Mouse (Mus musculus) CH12.LX (cell line): ENCODE data around the gene Casq1. TPM values are rescaled to one million over a fixed set of nuclear protein-coding genes. Genes with fewer than 3 reads are reported as not detected.

Experiments used
- DNase-seq: peaks from one replicate; pipeline ENCODE4 v3.0.0-alpha.2; 2013; ENCODE audit errors: extremely low read depth
- H3K27ac ChIP-seq: 2 replicates; pipeline ENCODE4 v1.5.1; 2012; ENCODE audit warnings: low read depth, mild to moderate bottlenecking, control low read depth, moderate library complexity; ENCODE audit not compliant: insufficient read depth
- H3K27me3 ChIP-seq: replicated peaks from 2 replicates; pipeline ENCODE3; 2012; ENCODE audit warnings: inconsistent platforms
- H3K36me3 ChIP-seq, 2 experiments: replicated peaks in 1 of 2; 2 replicates each; pipeline versions ENCODE3 to v1.6.1; 2012; ENCODE audit warnings: inconsistent platforms in 1 of 2, low read length in 1 of 2, mild to moderate bottlenecking in 1 of 2, mixed read lengths in 1 of 2, moderate library complexity in 1 of 2; ENCODE audit not compliant: control insufficient read depth in 1 of 2, insufficient read depth in 1 of 2
- H3K4me1 ChIP-seq, 2 experiments: 2 replicates each; pipeline ENCODE4 v1.6.1; 2012; ENCODE audit warnings: inconsistent platforms in 1 of 2, moderate library complexity in 1 of 2; ENCODE audit not compliant: insufficient read depth in 2 of 2, control insufficient read depth in 1 of 2
- H3K4me2 ChIP-seq: 2 replicates; pipeline ENCODE4 v1.6.1; 2012; ENCODE audit warnings: low read depth, mild to moderate bottlenecking, control low read depth; ENCODE audit not compliant: poor library complexity, insufficient read depth, severe bottlenecking
- H3K4me3 ChIP-seq, 3 experiments: fragments of 150-350 bp in 1 of 3; sonication (generic) in 1 of 3; replicated peaks in 1 of 3; 2 replicates each; pipeline versions ENCODE3 to v1.5.1; 2011 to 2012; ENCODE audit warnings: low read depth in 2 of 3, low read length in 2 of 3, mild to moderate bottlenecking in 2 of 3, moderate library complexity in 2 of 3, control low read depth in 1 of 3, improper control_type of control experiment in 1 of 3, inconsistent platforms in 1 of 3, mixed read lengths in 1 of 3; ENCODE audit not compliant: poor library complexity in 1 of 3
- H3K79me2 ChIP-seq: replicated peaks from 2 replicates; pipeline ENCODE4 v1.6.1; 2012; ENCODE audit warnings: mild to moderate bottlenecking, moderate library complexity; ENCODE audit not compliant: control insufficient read depth, poor library complexity, insufficient read depth, severe bottlenecking; ENCODE audit errors: extremely low read depth
- H3K9ac ChIP-seq: 2 replicates; pipeline ENCODE4 v1.6.1; 2012; ENCODE audit warnings: low read depth, mild to moderate bottlenecking, control low read depth, moderate library complexity; ENCODE audit not compliant: insufficient read depth
- H3K9me3 ChIP-seq: replicated peaks from 2 replicates; pipeline ENCODE3; 2012; ENCODE audit warnings: low read length, inconsistent platforms, mixed read lengths
- BHLHE40 ChIP-seq: IDR thresholded peaks from 2 replicates; pipeline ENCODE4 v1.6.1; 2011; ENCODE audit warnings: mild to moderate bottlenecking, low read depth, low read length, improper control_type of control experiment
- CHD1 ChIP-seq: IDR thresholded peaks from 2 replicates; pipeline ENCODE4 v1.6.1; 2012; ENCODE audit warnings: low read depth, low read length, improper control_type of control experiment, inconsistent platforms
- E2F4 ChIP-seq: IDR thresholded peaks from 2 replicates; pipeline ENCODE4 v1.6.1; 2011; ENCODE audit warnings: low read depth, low read length, improper control_type of control experiment; ENCODE audit not compliant: insufficient replicate concordance
- ELF1 ChIP-seq: IDR thresholded peaks from 2 replicates; pipeline ENCODE4 v1.6.1; 2014; ENCODE audit warnings: low read depth, mild to moderate bottlenecking, inconsistent platforms, low read length, improper control_type of control experiment
- EP300 ChIP-seq: IDR thresholded peaks from 2 replicates; pipeline ENCODE4 v1.6.1; 2011; ENCODE audit warnings: low read length, improper control_type of control experiment
- GABPA ChIP-seq: IDR thresholded peaks from 2 replicates; pipeline ENCODE4 v1.6.1; 2012; ENCODE audit warnings: low read depth, low read length, improper control_type of control experiment, inconsistent platforms; ENCODE audit not compliant: insufficient replicate concordance
- HCFC1 ChIP-seq: IDR thresholded peaks from 2 replicates; pipeline ENCODE4 v1.6.1; 2012; ENCODE audit warnings: low read depth, mild to moderate bottlenecking, inconsistent platforms, low read length, improper control_type of control experiment
- IRF4 ChIP-seq: IDR thresholded peaks from 2 replicates; pipeline ENCODE4 v1.6.1; 2014; ENCODE audit warnings: low read depth, mild to moderate bottlenecking, inconsistent platforms, low read length, improper control_type of control experiment
- JUN ChIP-seq: IDR thresholded peaks from 2 replicates; pipeline ENCODE4 v1.6.1; 2011; ENCODE audit warnings: low read depth, mild to moderate bottlenecking, low read length, improper control_type of control experiment, moderate library complexity; ENCODE audit not compliant: insufficient read depth
- MAFK ChIP-seq: IDR thresholded peaks from 2 replicates; pipeline ENCODE4 v1.6.1; 2011; ENCODE audit warnings: low read length, improper control_type of control experiment; ENCODE audit not compliant: insufficient replicate concordance
- MAZ ChIP-seq: IDR thresholded peaks from 2 replicates; pipeline ENCODE4 v1.6.1; 2012; ENCODE audit warnings: low read depth, mild to moderate bottlenecking, inconsistent platforms, low read length, improper control_type of control experiment, moderate library complexity
- MEF2A ChIP-seq: IDR thresholded peaks from 2 replicates; pipeline ENCODE4 v1.6.1; 2014; ENCODE audit warnings: low read depth, mild to moderate bottlenecking, inconsistent platforms, low read length, improper control_type of control experiment, borderline replicate concordance
- MXI1 ChIP-seq: IDR thresholded peaks from 2 replicates; pipeline ENCODE4 v1.6.1; 2011; ENCODE audit warnings: mild to moderate bottlenecking, low read depth, low read length, improper control_type of control experiment
- MYC ChIP-seq: IDR thresholded peaks from 2 replicates; pipeline ENCODE4 v1.6.1; 2011; ENCODE audit warnings: low read depth, mild to moderate bottlenecking, improper control_type of control experiment, low read length
- POLR2A ChIP-seq: IDR thresholded peaks from 2 replicates; pipeline ENCODE4 v1.6.1; 2011; ENCODE audit warnings: low read depth, mild to moderate bottlenecking, improper control_type of control experiment, low read length
- POLR2AphosphoS2 ChIP-seq: IDR thresholded peaks from 2 replicates; pipeline ENCODE4 v1.6.1; 2011; ENCODE audit warnings: low read depth, low read length, improper control_type of control experiment
- RAD21 ChIP-seq: IDR thresholded peaks from 2 replicates; pipeline ENCODE4 v1.6.1; 2011; ENCODE audit warnings: low read depth, mild to moderate bottlenecking, low read length, improper control_type of control experiment, moderate library complexity
- SIN3A ChIP-seq: IDR thresholded peaks from 2 replicates; pipeline ENCODE4 v1.6.1; 2012; ENCODE audit warnings: low read length, improper control_type of control experiment, inconsistent platforms
- SMC3 ChIP-seq: IDR thresholded peaks from 2 replicates; pipeline ENCODE4 v1.6.1; 2011; ENCODE audit warnings: low read depth, low read length, improper control_type of control experiment
- USF1 ChIP-seq: IDR thresholded peaks from 2 replicates; pipeline ENCODE4 v1.6.1; 2014; ENCODE audit warnings: low read depth, mild to moderate bottlenecking, inconsistent platforms, low read length, improper control_type of control experiment
- USF2 ChIP-seq: conservative IDR thresholded peaks from 2 replicates; pipeline ENCODE4 v1.6.1; 2011; ENCODE audit warnings: low read depth, low read length, improper control_type of control experiment
- ZC3H11A ChIP-seq: IDR thresholded peaks from 2 replicates; pipeline ENCODE4 v1.6.1; 2012; ENCODE audit warnings: low read depth, mild to moderate bottlenecking, inconsistent platforms, low read length, improper control_type of control experiment
- ZMIZ1 ChIP-seq: IDR thresholded peaks from 2 replicates; pipeline ENCODE4 v1.6.1; 2012; ENCODE audit warnings: low read depth, mild to moderate bottlenecking, inconsistent platforms, low read length, improper control_type of control experiment
- ZNF384 ChIP-seq: IDR thresholded peaks from 2 replicates; pipeline ENCODE4 v1.6.1; 2012; ENCODE audit warnings: low read depth, low read length, improper control_type of control experiment, inconsistent platforms
- dilution Hi-C: fragments of 300-500 bp; cut with MboI; formaldehyde crosslinking; loops from 2 replicates; pipeline ENCODE4 v1.14.3; 2020; ENCODE audit warnings: low sequenced_read_pairs; ENCODE audit not compliant: extremely low pct_unique_long_range_greater_than_20kb, extremely low pct_ligation_motif_present
- in situ Hi-C: fragments of 300-500 bp; cut with MboI; formaldehyde crosslinking; loops from 3 replicates; pipeline ENCODE4 v1.14.3; 2019; ENCODE audit warnings: low sequenced_read_pairs, low pct_ligation_motif_present, low pct_unique_long_range_greater_than_20kb, mixed read lengths
- polyA plus RNA-seq: library from polyadenylated mRNA; unstranded; fragments of >175 nt; gene quantifications from 2 replicates; pipeline ENCODE4 v1.2.1, GENCODE M21; 2012; ENCODE audit warnings: low read depth; ENCODE audit not compliant: insufficient read length
- total RNA-seq, 2 experiments: library from RNA; depleted of rRNA; stranded (reverse); fragments of 300-350 nt in 1 of 2; fragments of >200 nt in 1 of 2; gene quantifications; 2 replicates each; pipeline ENCODE4 v1.2.3; 2012 to 2014

The Casq1 gene
- total and polyA plus RNA-seq, 3 experiments = 0.21 to 0.96 TPM; not detected in 1

DNA sequence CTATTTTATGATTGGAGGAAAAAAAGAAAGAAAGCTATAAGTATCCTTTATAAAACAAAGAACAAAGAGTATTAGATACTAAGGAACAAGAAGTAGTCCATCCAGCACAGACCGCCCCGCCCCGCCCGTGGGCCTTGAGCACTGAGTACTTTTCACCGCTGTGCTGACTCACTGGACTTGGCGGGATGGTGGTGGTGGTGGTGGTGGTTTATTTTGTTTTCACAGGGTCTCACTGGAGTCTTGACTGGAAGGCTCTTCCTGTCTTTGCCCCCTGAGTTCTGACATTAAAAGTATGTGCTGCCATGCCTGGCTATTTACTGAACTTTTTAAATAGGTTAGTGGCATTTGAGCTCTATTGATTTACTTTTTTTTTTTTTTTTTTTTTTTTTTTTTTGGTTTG is 36.6 kb downstream of the Casq1 start:
- Histone ChIP-seq H3K36me3 (peaks cover 49 to 87% of the 10 kb centered on the region in 2 experiments), H3K4me3 (no peak overlapping the region), H3K4me2 (no peak overlapping the region), H3K4me1 (no peaks in the 10 kb centered on the region), H3K79me2 (no peaks in the 10 kb centered on the region), H3K9me3 (no peaks in the 10 kb centered on the region), H3K27ac (no peak overlapping the region), H3K9ac (no peak overlapping the region), H3K27me3 (no peaks in the 10 kb centered on the region)
- dilution Hi-C loops (no loop called here), in situ Hi-C loops (no loop called here)
- no peak for TF ChIP-seq USF1
- TF ChIP-seq HCFC1 = no peak
- no peak for TF ChIP-seq MAFK
- TF ChIP-seq GABPA = no peak
- no peak for TF ChIP-seq MYC
- TF ChIP-seq MAZ = no peak
- no peak for TF ChIP-seq BHLHE40
- TF ChIP-seq POLR2AphosphoS2 = no peak
- TF ChIP-seq CHD1 = no peak
- TF ChIP-seq MEF2A = no peak
- TF ChIP-seq ZC3H11A = no peak
- no peak for DNase-seq

DNA sequence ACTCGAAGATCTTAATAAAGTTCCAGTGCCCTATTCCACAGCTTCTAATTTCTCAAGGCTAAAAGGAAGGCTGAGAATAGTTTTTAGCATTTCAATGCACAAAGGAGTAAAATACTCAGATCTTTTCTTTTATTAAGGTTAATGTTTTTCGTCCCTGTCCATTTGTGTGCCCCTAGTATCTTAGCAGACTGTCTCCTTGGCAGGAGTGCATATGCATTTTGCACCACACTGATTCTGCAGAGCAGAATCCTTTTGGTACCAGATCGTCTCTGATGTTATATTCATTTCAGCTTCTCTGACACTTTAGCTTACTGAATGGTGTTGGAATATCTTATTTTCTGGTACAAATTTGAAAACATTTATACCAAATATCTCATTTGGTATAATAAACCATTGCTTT is 37.9 kb downstream of the Casq1 start:
- no peaks in the 10 kb centered on the region for H3K4me1 ChIP-seq
- in situ Hi-C loops = no loop called here
- no peak overlapping the region for H3K27ac ChIP-seq
- TF ChIP-seq E2F4 (no peak), ZMIZ1 (no peak), IRF4 (no peak), ZNF384 (no peak), JUN (no peak), CHD1 (no peak), USF1 (no peak), MXI1 (no peak), RAD21 (no peak), POLR2A (no peak), ELF1 (no peak), SIN3A (no peak), SMC3 (no peak), USF2 (no peak), EP300 (no peak), HCFC1 (no peak), MYC (no peak), ZC3H11A (no peak)
- dilution Hi-C loops = no loop called here
- H3K27me3 ChIP-seq = no peaks in the 10 kb centered on the region
- no peak for DNase-seq
- H3K36me3 ChIP-seq = peaks cover 44 to 86% of the 10 kb centered on the region in 2 experiments
- H3K79me2 ChIP-seq = no peaks in the 10 kb centered on the region
- no peaks in the 10 kb centered on the region for H3K9me3 ChIP-seq
- no peak overlapping the region for H3K9ac ChIP-seq
- H3K4me2 ChIP-seq = no peak overlapping the region
- H3K4me3 ChIP-seq = no peak overlapping the region
